Mouse (Mus musculus) kidney, embryonic 15.5 days (tissue): Measurements from ENCODE around the gene Gadd45g. TPM values are rescaled to one million over a fixed set of nuclear protein-coding genes. Genes with fewer than 3 reads are reported as not detected.

Source experiments
- ATAC-seq: fragments of 200-750 bp; cut with Nextera tagmentation; replicated peaks from 2 replicates; pipeline ENCODE4 v1.8.0; 2017; ENCODE audit warnings: moderate TSS enrichment; ENCODE audit not compliant: low FRiP score
- H3K27ac ChIP-seq: fragments of 300-500 bp; sonication (generic); 2 replicates; pipeline ENCODE4 v1.5.1; 2015; ENCODE audit warnings: mild to moderate bottlenecking, inconsistent platforms
- H3K27me3 ChIP-seq: fragments of 300-500 bp; sonication (generic); 2 replicates; pipeline ENCODE4 v1.6.1; 2015; ENCODE audit warnings: inconsistent platforms
- H3K36me3 ChIP-seq: fragments of 300-500 bp; sonication (generic); 2 replicates; pipeline ENCODE4 v1.6.1; 2015; ENCODE audit warnings: inconsistent platforms
- H3K4me1 ChIP-seq: fragments of 300-500 bp; sonication (generic); 2 replicates; pipeline ENCODE4 v1.6.1; 2015; ENCODE audit warnings: inconsistent platforms
- H3K4me2 ChIP-seq: fragments of 300-500 bp; sonication (generic); 2 replicates; pipeline ENCODE4 v1.6.1; 2015; ENCODE audit warnings: moderate library complexity, mild to moderate bottlenecking, inconsistent platforms
- H3K4me3 ChIP-seq: fragments of 300-500 bp; sonication (generic); replicated peaks from 2 replicates; pipeline ENCODE4 v1.5.1; 2015; ENCODE audit warnings: mild to moderate bottlenecking, inconsistent platforms
- H3K9ac ChIP-seq: fragments of 300-500 bp; sonication (generic); 2 replicates; pipeline ENCODE4 v1.6.1; 2015; ENCODE audit warnings: mild to moderate bottlenecking, inconsistent platforms
- H3K9me3 ChIP-seq: fragments of 300-500 bp; sonication (generic); replicated peaks from 2 replicates; pipeline ENCODE4 v1.6.1; 2016; ENCODE audit warnings: inconsistent platforms
- WGBS: fragments of 180-500 bp; shearing (Covaris S2); methylation state at CpG from one replicate; pipeline ENCODE4 v1.1.7; 2015; ENCODE audit warnings: mixed read lengths; 5-methylcytosine and 5-hydroxymethylcytosine counted together
- polyA plus RNA-seq: library from polyadenylated mRNA; unstranded; fragments of >200 nt; fragmentation: Nextera tagmentation; extraction: Ambion mirVana; gene quantifications from 2 replicates; pipeline ENCODE4 v1.2.1, GENCODE M21; 2015

Gadd45g gene
- polyA plus RNA-seq, 1 experiment from 2014 or later, result 40.2 TPM

DNA sequence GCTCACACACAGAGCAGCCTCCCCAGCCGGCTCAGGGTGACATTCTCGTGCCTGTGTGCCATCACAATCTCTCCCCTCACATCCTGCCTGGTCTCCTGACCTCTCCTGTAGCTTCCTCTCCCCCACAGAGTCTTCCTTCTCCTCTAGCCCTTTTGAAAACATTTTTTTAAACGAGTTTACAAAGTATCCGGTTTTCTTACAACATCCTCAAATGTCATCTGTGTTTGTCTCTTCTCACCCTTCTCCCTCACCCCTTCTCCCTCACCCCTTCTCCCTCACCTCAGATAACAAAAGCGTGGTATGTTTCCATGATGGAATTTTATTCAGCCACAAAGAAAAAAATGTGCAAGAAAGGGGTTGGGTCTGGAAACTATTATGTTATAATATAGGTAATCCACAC, 9.1 kb upstream of the Gadd45g start:
- Histone ChIP-seq H3K36me3 (no peaks in the 10 kb centered on the region), H3K27me3 (peaks cover 25% of the 10 kb centered on the region), H3K9me3 (no peaks in the 10 kb centered on the region), H3K27ac (no peak overlapping the region), H3K4me1 (peaks cover 25% of the 10 kb centered on the region), H3K9ac (no peak overlapping the region), H3K4me3 (no peak overlapping the region), H3K4me2 (no peak overlapping the region)
- WGBS, result 16% methylated on average over 5 of the region's 5 CpGs
- no peak for ATAC-seq

DNA sequence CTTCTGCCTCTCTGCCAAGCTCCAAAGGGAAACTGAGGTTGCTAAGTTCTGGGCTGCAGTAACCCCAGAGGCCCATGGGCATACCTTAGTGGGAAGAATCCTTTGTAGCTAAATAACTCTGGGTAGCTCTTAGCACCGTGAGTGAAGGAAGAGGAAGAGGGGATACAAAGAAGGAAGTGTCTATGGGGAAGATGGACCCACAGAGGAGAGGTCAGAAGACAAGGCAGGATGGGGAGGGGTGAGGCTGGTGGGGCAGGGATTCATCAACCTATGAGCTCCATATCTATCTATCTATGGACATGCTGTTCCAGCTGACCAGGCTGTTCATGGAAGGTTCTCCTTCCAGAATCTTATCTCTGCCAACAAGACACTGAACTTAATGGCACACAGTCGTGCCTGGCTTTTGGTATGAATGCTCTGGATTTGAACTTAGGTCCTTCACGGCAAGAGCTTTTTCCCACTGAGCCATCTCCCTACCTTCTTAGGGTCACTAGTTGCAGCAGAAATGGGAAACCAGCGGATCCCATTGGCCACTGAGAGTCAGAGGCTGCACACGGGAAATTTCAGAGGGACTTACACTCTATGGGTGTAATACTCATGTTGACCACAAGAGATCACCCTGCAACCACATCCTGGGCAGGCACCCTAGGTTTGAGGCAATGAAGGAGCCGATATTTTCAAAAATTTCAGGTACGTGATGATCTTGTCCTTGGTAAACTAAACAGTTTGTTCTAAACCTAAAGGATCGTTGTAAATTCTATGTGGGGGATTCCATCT, 7.0 kb upstream of the Gadd45g start:
- no peak overlapping the region for H3K9ac ChIP-seq
- no peak overlapping the region for H3K4me2 ChIP-seq
- H3K4me3 ChIP-seq, result no peak overlapping the region
- H3K9me3 ChIP-seq, result no peaks in the 10 kb centered on the region
- WGBS, result 20% methylated on average over 8 of the region's 8 CpGs
- no peak overlapping the region for H3K27ac ChIP-seq
- H3K27me3 ChIP-seq, result peaks cover 32% of the 10 kb centered on the region
- peaks cover 28% of the 10 kb centered on the region for H3K4me1 ChIP-seq
- H3K36me3 ChIP-seq, result no peaks in the 10 kb centered on the region
- ATAC-seq, result no peak

DNA sequence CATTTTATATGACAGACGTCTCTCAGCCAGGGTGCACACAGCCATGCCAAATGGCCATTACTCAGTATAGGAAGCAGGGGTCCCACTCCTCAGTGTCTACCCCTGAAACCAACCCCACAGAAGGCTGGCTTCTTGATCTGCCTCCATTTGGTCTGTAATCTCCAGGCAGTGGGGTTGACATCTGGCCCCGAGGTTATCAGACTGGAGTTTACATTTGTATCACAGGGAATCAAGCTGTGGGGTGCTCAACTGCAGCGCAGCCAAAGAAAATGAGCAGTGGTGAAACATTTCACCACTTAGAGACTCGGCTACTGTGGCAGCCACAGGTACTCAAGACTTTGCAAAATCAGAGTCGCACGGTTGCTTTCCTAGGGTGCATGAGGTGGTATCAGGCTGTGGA, 5.8 kb upstream of the Gadd45g start:
- WGBS, result 48% methylated on average over 6 of the region's 6 CpGs
- no peaks in the 10 kb centered on the region for H3K36me3 ChIP-seq
- no peak overlapping the region for H3K27ac ChIP-seq
- no peaks in the 10 kb centered on the region for H3K9me3 ChIP-seq
- H3K27me3 ChIP-seq, result peaks cover 32% of the 10 kb centered on the region
- H3K4me1 ChIP-seq, result peaks cover 37% of the 10 kb centered on the region
- no peak overlapping the region for H3K4me2 ChIP-seq
- H3K4me3 ChIP-seq, result no peak overlapping the region
- no peak overlapping the region for H3K9ac ChIP-seq
- no peak for ATAC-seq

DNA sequence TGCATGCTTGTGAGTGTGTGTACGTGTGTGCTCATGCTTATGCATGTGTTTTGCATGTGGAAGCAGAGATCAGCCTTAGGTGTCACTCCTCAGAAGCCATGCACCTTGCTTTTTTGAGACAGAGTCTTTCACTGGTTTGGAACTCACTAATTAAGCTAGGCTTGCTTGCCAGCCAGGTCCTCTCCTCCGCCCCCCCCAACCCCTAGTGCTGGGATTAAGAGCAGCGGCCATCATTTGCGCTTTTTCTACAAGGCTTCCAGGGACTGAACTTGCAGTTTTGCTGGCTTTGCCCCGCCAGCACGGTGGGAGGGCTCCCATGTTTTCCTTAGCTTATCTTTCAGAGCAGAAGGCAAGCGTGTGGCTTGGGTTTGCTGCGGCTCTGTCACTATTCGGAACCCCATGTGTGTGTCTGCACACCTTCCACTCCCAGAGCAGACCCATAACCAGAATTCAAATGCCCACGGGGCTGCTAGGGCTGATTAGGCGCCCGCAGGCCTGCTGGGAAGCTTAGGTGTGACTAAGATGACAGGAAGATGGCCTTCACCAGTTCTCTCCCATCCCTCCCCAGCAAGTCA, 4.8 kb upstream of the Gadd45g start:
- H3K36me3 ChIP-seq, result no peaks in the 10 kb centered on the region
- whole genome bisulfite sequencing, result 31% methylated on average over 12 of the region's 12 CpGs
- no peak for ATAC-seq
- no peak overlapping the region for H3K4me3 ChIP-seq
- no peaks in the 10 kb centered on the region for H3K9me3 ChIP-seq
- H3K27me3 ChIP-seq, result peaks cover 32% of the 10 kb centered on the region
- H3K4me1 ChIP-seq, result peaks cover 41% of the 10 kb centered on the region
- H3K9ac ChIP-seq, result no peak overlapping the region
- peak overlapping the region; percentile 54 for H3K4me2 ChIP-seq
- H3K27ac ChIP-seq, result no peak overlapping the region

DNA sequence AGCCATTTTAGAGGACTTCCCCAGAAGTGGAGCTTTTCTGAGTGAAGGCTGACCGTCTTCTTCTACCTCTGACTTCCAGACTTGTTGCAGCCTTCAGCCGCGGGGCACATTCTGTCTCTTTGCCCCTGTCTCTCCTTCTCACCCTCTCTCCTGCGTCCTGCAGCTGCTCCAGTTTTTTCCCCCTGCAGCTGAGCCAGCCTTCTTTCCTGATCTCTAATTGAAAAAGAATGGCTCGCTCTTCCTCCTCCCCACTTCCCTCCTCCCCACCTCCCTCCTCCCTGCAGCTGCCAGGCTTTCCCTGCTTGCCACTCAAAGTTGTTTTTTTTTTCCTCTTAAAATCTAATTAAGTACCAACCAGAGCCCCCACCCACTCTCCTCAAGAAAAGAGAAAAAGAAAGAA, 4.3 kb upstream of the Gadd45g start:
- Histone ChIP-seq H3K36me3 (no peaks in the 10 kb centered on the region), H3K9ac (no peak overlapping the region), H3K27ac (0 out of 2 replicates have a peak overlapping the region, but pooled peaks have one; percentile 28), H3K9me3 (no peaks in the 10 kb centered on the region), H3K4me3 (peak overlapping the region; percentile 19; the same call in 1 of the 2 replicates), H3K4me1 (peaks cover 39% of the 10 kb centered on the region), H3K27me3 (peaks cover 32% of the 10 kb centered on the region), H3K4me2 (peak overlapping the region; percentile 54)
- ATAC-seq, result no peak
- WGBS, result 15% methylated on average over 5 of the region's 5 CpGs

DNA sequence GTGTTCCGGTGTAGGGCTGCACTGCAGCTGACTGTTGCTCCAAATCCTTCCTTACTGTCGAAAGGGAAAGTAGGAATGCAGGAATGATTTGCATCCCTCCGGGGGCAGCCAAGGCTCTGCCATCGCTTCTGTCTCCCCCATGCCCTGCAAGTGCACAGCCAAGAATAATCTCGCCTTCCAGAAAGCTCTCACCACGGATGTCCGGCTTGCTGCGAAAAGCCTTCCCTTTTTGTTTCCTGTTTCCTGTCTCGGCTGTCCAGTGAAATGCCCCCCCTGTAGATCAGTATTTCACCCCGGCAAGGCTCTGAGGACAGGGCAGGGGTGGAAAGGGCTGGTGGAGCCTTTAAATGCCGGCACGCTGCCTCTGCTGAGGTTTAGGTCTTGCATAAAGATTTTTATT, 3.7 kb upstream of the Gadd45g start:
- Histone ChIP-seq H3K9me3 (no peaks in the 10 kb centered on the region), H3K36me3 (no peaks in the 10 kb centered on the region), H3K9ac (0 out of 2 replicates have a peak overlapping the region, but pooled peaks have one; percentile 17), H3K4me3 (peak overlapping the region; percentile 19), H3K27ac (0 out of 2 replicates have a peak overlapping the region, but pooled peaks have one; percentile 28), H3K4me1 (peaks cover 44% of the 10 kb centered on the region), H3K4me2 (peak overlapping the region; percentile 54), H3K27me3 (peaks cover 32% of the 10 kb centered on the region)
- 5% methylated on average over 12 of the region's 12 CpGs for WGBS
- ATAC-seq, result no peak

DNA sequence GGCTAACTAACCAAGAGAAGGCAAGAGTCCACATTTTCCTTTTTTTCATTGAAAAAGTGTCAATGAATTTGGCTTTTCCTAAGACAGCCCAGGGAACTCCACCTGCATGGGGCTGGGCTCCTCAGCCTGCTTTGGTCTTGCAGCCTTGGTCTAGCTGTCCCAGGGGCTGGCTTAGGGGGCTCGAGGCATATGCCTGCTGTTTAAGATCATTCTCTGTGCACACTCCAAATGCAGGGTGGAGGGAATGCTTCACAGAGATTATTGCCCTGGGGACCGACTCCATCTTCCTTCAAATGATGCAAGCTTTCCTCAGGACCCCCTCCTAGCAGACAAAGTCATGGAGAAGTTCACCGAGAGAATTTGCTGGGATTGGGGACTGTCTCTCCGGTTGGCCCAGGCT, 3.2 kb upstream of the Gadd45g start:
- H3K36me3 ChIP-seq, result no peaks in the 10 kb centered on the region

DNA sequence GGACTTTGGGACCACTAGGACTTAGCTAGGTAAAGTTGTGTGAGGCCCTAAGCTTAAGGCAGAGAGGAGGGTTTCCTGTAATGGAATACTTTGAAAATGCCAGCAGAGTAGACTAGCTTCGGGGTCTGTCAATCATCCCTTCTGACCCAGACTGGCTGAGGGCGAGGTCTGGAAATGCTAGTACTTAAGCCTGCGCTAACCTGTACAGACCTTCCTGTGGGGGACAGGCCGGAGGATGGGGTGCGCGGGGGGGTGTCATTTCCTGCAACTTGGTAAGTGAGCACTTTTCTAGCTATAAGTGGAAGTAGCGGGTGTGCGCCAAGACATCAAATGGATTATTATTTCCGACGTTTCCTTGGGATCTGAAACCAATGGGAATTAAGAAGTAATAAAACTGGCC, 2.4 kb upstream of the Gadd45g start:
- Histone ChIP-seq H3K27me3 (peaks cover 32% of the 10 kb centered on the region), H3K9me3 (no peaks in the 10 kb centered on the region), H3K4me3 (no peak overlapping the region), H3K27ac (no peak overlapping the region), H3K4me1 (peaks cover 58% of the 10 kb centered on the region), H3K4me2 (no peak overlapping the region), H3K36me3 (no peaks in the 10 kb centered on the region), H3K9ac (no peak overlapping the region)
- ATAC-seq, result no peak
- WGBS, result 73% methylated on average over 10 of the region's 10 CpGs

More for the DNA sequence above, 3.2 kb upstream of the Gadd45g start:
- Histone ChIP-seq H3K4me2 (no peak overlapping the region), H3K27ac (no peak overlapping the region), H3K9ac (no peak overlapping the region), H3K4me1 (peaks cover 50% of the 10 kb centered on the region), H3K27me3 (peaks cover 32% of the 10 kb centered on the region), H3K4me3 (no peak overlapping the region), H3K9me3 (no peaks in the 10 kb centered on the region)
- 70% methylated on average over 4 of the region's 4 CpGs for WGBS
- ATAC-seq, result no peak

DNA sequence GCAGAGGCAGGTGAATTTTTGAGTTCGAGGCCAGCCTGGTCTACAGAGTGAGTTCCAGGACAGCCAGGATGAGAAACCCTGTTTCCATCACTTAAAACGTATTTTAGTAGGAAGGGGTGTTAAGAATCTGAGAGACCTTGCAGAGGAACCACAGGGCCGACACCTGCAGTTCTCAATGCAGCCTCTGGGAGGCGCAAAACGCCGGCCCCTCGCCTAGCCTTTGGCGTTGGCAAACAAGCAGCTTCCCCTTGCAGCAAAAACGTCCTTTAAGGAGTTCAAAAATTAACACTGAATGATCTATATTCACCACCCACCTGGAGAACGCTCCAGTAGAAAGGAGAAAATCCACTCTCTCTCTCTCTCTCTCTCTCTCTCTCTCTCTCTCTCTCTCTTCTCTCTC, 1.8 kb upstream of the Gadd45g start:
- Histone ChIP-seq H3K9ac (no peak overlapping the region), H3K9me3 (no peaks in the 10 kb centered on the region), H3K27ac (no peak overlapping the region), H3K4me2 (peak overlapping the region; percentile 99; the same call in 1 of the 2 replicates), H3K4me1 (peaks cover 63% of the 10 kb centered on the region), H3K4me3 (no peak overlapping the region), H3K36me3 (no peaks in the 10 kb centered on the region), H3K27me3 (peaks cover 27% of the 10 kb centered on the region)
- no peak for ATAC-seq
- WGBS, result 17% methylated on average over 10 of the region's 10 CpGs

DNA sequence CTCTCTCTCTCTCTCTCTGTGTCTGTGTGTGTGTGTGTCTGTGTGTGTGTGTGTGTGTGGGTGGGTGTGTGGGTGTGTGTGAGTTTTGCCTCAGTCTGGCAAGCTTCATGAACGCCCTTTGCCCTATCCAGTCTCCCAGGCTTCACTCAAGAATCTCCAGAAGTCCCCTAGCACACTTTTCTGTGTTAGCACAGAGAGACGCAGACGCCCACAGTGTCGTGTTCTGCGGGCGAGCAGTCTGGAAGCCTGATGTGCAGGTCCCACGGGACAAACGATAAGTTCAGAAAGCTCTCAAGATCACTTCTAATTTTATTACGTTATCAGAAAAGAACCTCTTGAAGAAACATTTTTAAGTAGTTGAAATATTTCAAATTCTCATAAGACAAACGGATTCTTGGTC, 1.4 kb upstream of the Gadd45g start:
- 0 out of 2 replicates have a peak overlapping the region, but pooled peaks have one; percentile 88 for H3K27ac ChIP-seq
- peak overlapping the region; percentile 51 for H3K4me3 ChIP-seq
- H3K4me1 ChIP-seq, result peaks cover 67% of the 10 kb centered on the region
- ATAC-seq, result no peak
- H3K27me3 ChIP-seq, result peaks cover 25% of the 10 kb centered on the region
- H3K36me3 ChIP-seq, result no peaks in the 10 kb centered on the region
- H3K4me2 ChIP-seq, result peak overlapping the region; percentile 99
- no peaks in the 10 kb centered on the region for H3K9me3 ChIP-seq
- 11% methylated on average over 10 of the region's 10 CpGs for WGBS
- H3K9ac ChIP-seq, result no peak overlapping the region; the same call in 1 of the 2 replicates

DNA sequence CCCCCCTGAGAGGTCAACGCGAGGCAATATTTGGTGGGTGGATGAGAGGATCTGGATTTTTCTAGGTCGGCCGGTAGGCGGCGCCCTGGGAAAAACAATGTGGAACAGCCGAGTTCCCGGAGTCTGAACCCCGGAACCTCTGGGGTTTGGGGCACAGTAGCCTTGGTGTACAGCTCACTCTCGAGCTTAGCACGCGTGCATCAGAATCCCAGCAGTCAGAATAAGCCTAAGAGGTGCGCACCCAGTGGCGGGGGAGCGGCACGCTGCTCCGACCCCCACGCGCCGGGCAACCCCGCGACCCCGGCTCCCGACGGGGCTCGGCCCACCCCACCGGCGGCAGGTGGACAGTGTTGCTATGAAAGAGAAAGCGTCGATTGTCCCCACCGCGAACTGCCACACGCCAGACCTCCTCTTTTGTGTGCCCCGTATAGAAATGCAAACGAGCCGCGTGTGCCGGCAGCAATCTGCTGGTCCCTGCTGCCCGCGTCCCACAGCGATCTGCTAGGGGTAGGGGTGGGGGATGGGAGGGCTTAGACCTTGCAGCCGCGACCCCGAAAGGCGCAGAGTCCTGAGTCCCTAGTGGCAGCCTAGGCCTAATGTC, 787 bp upstream of the Gadd45g start:
- peak overlapping the region; percentile 99 for H3K4me2 ChIP-seq
- no peaks in the 10 kb centered on the region for H3K36me3 ChIP-seq
- WGBS, result under 1% methylated on average over 45 of the region's 45 CpGs
- H3K4me3 ChIP-seq, result peak overlapping the region; percentile 51
- peaks cover 19% of the 10 kb centered on the region for H3K27me3 ChIP-seq
- peak overlapping the region; percentile 63 for H3K9ac ChIP-seq
- peaks cover 70% of the 10 kb centered on the region for H3K4me1 ChIP-seq
- H3K27ac ChIP-seq, result peak overlapping the region; percentile 88
- H3K9me3 ChIP-seq, result no peaks in the 10 kb centered on the region
- no peak for ATAC-seq
